Mouse (Mus musculus) MEL (cell line): Measurements from ENCODE around the gene 4932438A13Rik.

Experiments
- CHD1 ChIP-seq: IDR thresholded peaks from 2 replicates; pipeline ENCODE4 v1.6.1; 2012; ENCODE audit warnings: low read depth, mild to moderate bottlenecking, inconsistent platforms, low read length, improper control_type of control experiment
- CTCF ChIP-seq, 3 experiments: IDR thresholded peaks in 2 of 3; conservative IDR thresholded peaks in 1 of 3; 2 replicates each; pipeline ENCODE4 v1.5.1; 2011 to 2012; ENCODE audit warnings: low read length in 3 of 3, low read depth in 2 of 3, mild to moderate bottlenecking in 2 of 3, improper control_type of control experiment in 1 of 3, inconsistent platforms in 1 of 3, mixed read lengths in 1 of 3, moderate library complexity in 1 of 3; ENCODE audit not compliant: control insufficient read depth in 1 of 3, insufficient read depth in 1 of 3, poor library complexity in 1 of 3, severe bottlenecking in 1 of 3
- GABPA ChIP-seq: IDR thresholded peaks from 2 replicates; pipeline ENCODE4 v1.6.1; 2012; ENCODE audit warnings: low read depth, mild to moderate bottlenecking, inconsistent platforms, low read length, improper control_type of control experiment, moderate library complexity
- POLR2A ChIP-seq, 2 experiments: IDR thresholded peaks; 2 replicates each; pipeline ENCODE4 v1.6.1; 2011 to 2012; ENCODE audit warnings: low read length in 2 of 2, mild to moderate bottlenecking in 2 of 2, control low read depth in 1 of 2, improper control_type of control experiment in 1 of 2, low read depth in 1 of 2, moderate library complexity in 1 of 2; ENCODE audit not compliant: control insufficient read depth in 1 of 2, insufficient read depth in 1 of 2, poor library complexity in 1 of 2
- TAL1 ChIP-seq: IDR thresholded peaks from 2 replicates; pipeline ENCODE4 v1.6.1; 2012; ENCODE audit warnings: mild to moderate bottlenecking, inconsistent platforms, low read length, moderate library complexity, mixed read lengths
- TCF12 ChIP-seq: IDR thresholded peaks from 2 replicates; pipeline ENCODE4 v1.6.1; 2014; ENCODE audit warnings: low read depth, mild to moderate bottlenecking, inconsistent platforms, low read length, improper control_type of control experiment, moderate library complexity
- ZNF384 ChIP-seq: IDR thresholded peaks from 2 replicates; pipeline ENCODE4 v1.6.1; 2012; ENCODE audit warnings: low read depth, mild to moderate bottlenecking, inconsistent platforms, low read length, improper control_type of control experiment

DNA sequence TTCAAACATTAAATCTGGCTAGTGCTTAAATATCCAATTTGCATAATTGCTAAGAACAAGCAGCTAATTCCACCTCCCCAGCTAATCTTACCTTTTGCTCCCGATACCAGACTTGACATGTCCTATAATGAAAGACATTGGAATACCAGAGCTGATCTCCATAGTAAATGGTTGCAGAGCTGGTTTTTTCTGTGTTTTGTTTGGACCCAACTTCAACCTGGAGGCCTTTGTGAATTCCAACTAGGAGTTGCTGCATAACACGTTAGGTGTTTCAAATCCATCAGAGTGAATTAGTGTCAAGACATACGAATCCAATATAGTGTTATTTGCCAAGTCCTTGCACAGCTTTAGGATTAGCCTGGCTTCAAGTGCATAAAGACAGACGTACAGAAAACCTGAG, 28.5 kb upstream of the 4932438A13Rik start:
- TF ChIP-seq CHD1 (no peak), GABPA (no peak), TCF12 (no peak), ZNF384 (no peak), CTCF (IDR thresholded peaks at IDR 0.05 in 2 of 3, conservative IDR thresholded peaks at IDR 0.05 in 1 of 3; ENCODE audit: control insufficient read depth in 1 of 3, insufficient read depth in 1 of 3, low read depth in 2 of 3, low read length in 3 of 3, poor library complexity in 1 of 3, severe bottlenecking in 1 of 3) (no peak), TAL1 (no peak), POLR2A (IDR thresholded peaks at IDR 0.05; ENCODE audit: control insufficient read depth in 1 of 2, insufficient read depth in 1 of 2, low read depth in 1 of 2, low read length in 2 of 2, poor library complexity in 1 of 2) (no peak)
